Mouse (Mus musculus) bone marrow, adult 2 months (tissue): Measurements from ENCODE around the gene Rnf215. TPM values are rescaled to one million over a fixed set of nuclear protein-coding genes. Genes with fewer than 3 reads are reported as not detected.

Experiments used
- H3K27ac ChIP-seq: fragments of 200-500 bp; 2 replicates; pipeline ENCODE4 v1.5.1; 2012; ENCODE audit warnings: low read depth, mild to moderate bottlenecking, control low read depth, inconsistent platforms, low read length; ENCODE audit not compliant: control insufficient read depth, poor library complexity, insufficient read depth
- H3K4me1 ChIP-seq: fragments of 200-500 bp; 2 replicates; pipeline ENCODE4 v1.6.1; 2011; ENCODE audit warnings: low read length; ENCODE audit not compliant: control insufficient read depth, insufficient read depth
- H3K4me3 ChIP-seq: fragments of 200-500 bp; replicated peaks from 2 replicates; pipeline ENCODE3; 2011; ENCODE audit warnings: mild to moderate bottlenecking, low read depth, low read length, control low read depth; ENCODE audit not compliant: control insufficient read depth
- CTCF ChIP-seq: fragments of 200-500 bp; IDR thresholded peaks from 2 replicates; pipeline ENCODE4 v1.5.1; 2011; ENCODE audit warnings: low read length, control low read depth; ENCODE audit not compliant: control insufficient read depth, insufficient read depth
- POLR2A ChIP-seq: fragments of 200-500 bp; IDR thresholded peaks from 2 replicates; pipeline ENCODE4 v1.6.1; 2011; ENCODE audit warnings: low read depth, mild to moderate bottlenecking, control low read depth, low read length, borderline replicate concordance; ENCODE audit not compliant: control insufficient read depth
- WGBS: fragments of 180-500 bp; shearing (Covaris S2); methylation state at CpG from one replicate; pipeline ENCODE4 v1.1.7; 2018; 5-methylcytosine and 5-hydroxymethylcytosine counted together
- polyA plus RNA-seq: library from polyadenylated mRNA; stranded (reverse); fragments of >200 nt; gene quantifications from 2 replicates; pipeline ENCODE4 v1.2.4, GENCODE M21; 2011; ENCODE audit warnings: low replicate concordance; ENCODE audit not compliant: missing spikeins, insufficient read depth, insufficient read length

The Rnf215 gene
- polyA plus RNA-seq, 1 experiment: 10.5 TPM

GRCm38 (mm10) chr11:4096054-4096984, 38.7 kb upstream of the Rnf215 start:
- peaks cover 4% of the 10 kb centered on the region for H3K4me1 ChIP-seq
- TF ChIP-seq POLR2A: peak; percentile 62
- no peak for TF ChIP-seq CTCF
- 4% methylated on average over 45 of the region's 45 CpGs for WGBS
- H3K27ac ChIP-seq: peak overlapping the region; percentile 34
- H3K4me3 ChIP-seq: peak overlapping the region; percentile 61

- Histone ChIP-seq H3K27ac (peak overlapping the region; percentile 34), H3K4me3 (peak overlapping the region; percentile 61), H3K4me1 (peaks cover 4% of the 10 kb centered on the region)
- TF ChIP-seq CTCF (no peak), POLR2A (no peak)
- 25% methylated on average over 10 of the region's 10 CpGs for WGBS
These were observed 37.8 kb upstream of the Rnf215 start for GRCm38 (mm10) chr11:4097091-4097621.

GRCm38 (mm10) chr11:4098120-4098519, 36.9 kb upstream of the Rnf215 start:
- Histone ChIP-seq H3K4me1 (peaks cover 4% of the 10 kb centered on the region), H3K4me3 (no peak overlapping the region), H3K27ac (no peak overlapping the region)
- TF ChIP-seq CTCF: peak; percentile 22; the same call in 1 of the 2 replicates
- TF ChIP-seq POLR2A: no peak
- WGBS: 45% methylated on average over 8 of the region's 8 CpGs

- 88% methylated on average over 7 of the region's 7 CpGs for WGBS
These were observed 36.2 kb upstream of the Rnf215 start for GRCm38 (mm10) chr11:4098816-4099215.

GRCm38 (mm10) chr11:4099447-4099846, 35.6 kb upstream of the Rnf215 start:
- H3K4me3 ChIP-seq: no peak overlapping the region
- 89% methylated on average over 3 of the region's 3 CpGs for WGBS
- no peak for TF ChIP-seq CTCF
- TF ChIP-seq POLR2A: no peak
- H3K27ac ChIP-seq: no peak overlapping the region
- H3K4me1 ChIP-seq: peaks cover 3% of the 10 kb centered on the region

More at GRCm38 (mm10) chr11:4098816-4099215, 36.2 kb upstream of the Rnf215 start:
- Histone ChIP-seq H3K4me3 (no peak overlapping the region), H3K4me1 (peaks cover 4% of the 10 kb centered on the region), H3K27ac (no peak overlapping the region)
- TF ChIP-seq POLR2A (no peak), CTCF (no peak)

GRCm38 (mm10) chr11:4101851-4102250, 33.2 kb upstream of the Rnf215 start:
- WGBS: 54% methylated on average over 5 of the region's 5 CpGs
- H3K4me3 ChIP-seq: no peak overlapping the region
- H3K27ac ChIP-seq: no peak overlapping the region
- no peaks in the 10 kb centered on the region for H3K4me1 ChIP-seq
- TF ChIP-seq CTCF (no peak), POLR2A (no peak)

GRCm38 (mm10) chr11:4103522-4103921, 31.5 kb upstream of the Rnf215 start:
- H3K4me1 ChIP-seq: no peaks in the 10 kb centered on the region
- WGBS: 87% methylated on average over 14 of the region's 14 CpGs
- no peak overlapping the region for H3K4me3 ChIP-seq
- H3K27ac ChIP-seq: no peak overlapping the region
- TF ChIP-seq POLR2A: no peak
- TF ChIP-seq CTCF: no peak

GRCm38 (mm10) chr11:4104989-4105388, 30.0 kb upstream of the Rnf215 start:
- WGBS: 86% methylated on average over 5 of the region's 5 CpGs
- H3K4me1 ChIP-seq: no peaks in the 10 kb centered on the region

More at GRCm38 (mm10) chr11:4104989-4105388, 30.0 kb upstream of the Rnf215 start:
- no peak for TF ChIP-seq CTCF
- no peak for TF ChIP-seq POLR2A
- Histone ChIP-seq H3K4me3 (no peak overlapping the region), H3K27ac (no peak overlapping the region)
